ENCODE assay signal across 8 mouse cellular contexts in the genomic region with DNA sequence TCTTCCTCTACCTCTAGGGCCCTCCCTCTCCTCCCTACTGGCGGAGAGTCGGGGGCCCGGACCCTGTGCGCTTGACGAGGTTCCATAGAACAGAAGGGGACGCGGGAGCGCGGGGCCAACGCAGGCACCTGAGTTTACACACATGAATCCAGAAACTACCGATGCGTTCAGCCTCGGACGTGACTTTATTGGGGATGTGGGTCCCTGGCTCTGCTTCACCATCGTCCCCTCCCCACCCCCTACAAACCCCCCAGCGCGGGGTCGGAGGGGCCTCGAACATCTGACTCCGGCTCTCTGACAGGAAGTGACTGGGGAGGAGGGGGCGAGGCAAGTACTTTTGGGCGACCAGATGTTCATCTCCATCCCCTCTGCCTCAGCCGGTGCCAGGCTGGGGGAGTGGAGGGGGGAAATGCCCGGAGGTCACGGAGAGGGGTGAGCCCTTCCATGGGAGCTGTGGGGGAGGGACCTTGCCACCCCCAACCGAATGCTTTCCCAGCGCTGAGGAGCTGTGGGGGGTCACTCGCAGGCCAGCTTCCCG. TPM values are rescaled to one million over a fixed set of nuclear protein-coding genes. Genes with fewer than 3 reads are reported as not detected.
DNase-seq lines count a peak whose midpoint lies in the region; ATAC-seq and TF ChIP-seq lines count a peak whose summit lies in the region.

No protein-coding gene starts in this region.

- H3K79me2 ChIP-seq in heart, adult 2 months (replicated peaks; ENCODE audit: control insufficient read depth, insufficient read depth, low read length): no peaks in the 10 kb centered on the region
- H3K79me2 ChIP-seq in MEL (ENCODE audit: control insufficient read depth, insufficient read depth, low read length, poor library complexity): no peaks in the 10 kb centered on the region; the same call in 1 of the 2 replicates

- no peak for TF ChIP-seq EP300 in heart, adult 2 months (IDR thresholded peaks at IDR 0.05; ENCODE audit: insufficient read depth, low read depth, low read length)
- no peak for TF ChIP-seq EP300 in MEL (IDR thresholded peaks at IDR 0.05; ENCODE audit: low read depth in 1 of 2, low read length in 2 of 2)

- TF ChIP-seq CTCF in heart, adult 2 months (IDR thresholded peaks at IDR 0.05): no peak
- no peak for TF ChIP-seq CTCF in MEL (IDR thresholded peaks at IDR 0.05 in 2 of 3, conservative IDR thresholded peaks at IDR 0.05 in 1 of 3; ENCODE audit: control insufficient read depth in 1 of 3, insufficient read depth in 1 of 3, low read depth in 2 of 3, low read length in 3 of 3, poor library complexity in 1 of 3, severe bottlenecking in 1 of 3)

- peak overlapping the region; percentile 89 for H3K27ac ChIP-seq in heart, adult 2 months
- H3K27ac ChIP-seq in MEL (ENCODE audit: control insufficient read depth, low read depth, low read length): no peak overlapping the region
- no peak overlapping the region for H3K27ac ChIP-seq in hindbrain, embryonic 11.5 days (ENCODE audit: low read depth, low read length)
- H3K27ac ChIP-seq in midbrain, embryonic 10.5 days (replicated peaks): peak overlapping the region; percentile 91

- no peaks in the 10 kb centered on the region for H3K27me3 ChIP-seq in heart, adult 2 months (ENCODE audit: control insufficient read depth, insufficient read depth, low read length)
- H3K27me3 ChIP-seq in MEL (ENCODE audit: control insufficient read depth in 1 of 2, insufficient read depth in 2 of 2, low read length in 2 of 2): no peaks in the 10 kb centered on the region; a peak in 1 of 4 replicates
- peaks cover 15% of the 10 kb centered on the region for H3K27me3 ChIP-seq in hindbrain, embryonic 11.5 days (ENCODE audit: control insufficient read depth, insufficient read depth, low read length)
- H3K27me3 ChIP-seq in midbrain, embryonic 10.5 days (ENCODE audit: low read depth, poor library complexity, severe bottlenecking): peaks cover 71% of the 10 kb centered on the region

- intact Hi-C loops in heart, adult 2 months (cut with DNase I): no loop called here

- 5% methylated on average over 29 of the region's 29 CpGs for WGBS in heart, adult 2 months
- WGBS in hindbrain, embryonic 11.5 days: under 1% methylated on average over 28 of the region's 29 CpGs
- WGBS in midbrain, embryonic 10.5 days: under 1% methylated on average over 29 of the region's 29 CpGs

- H3K9me3 ChIP-seq in MEL (replicated peaks; ENCODE audit: insufficient read depth, low read length): no peaks in the 10 kb centered on the region
- H3K9me3 ChIP-seq in hindbrain, embryonic 11.5 days (ENCODE audit: control insufficient read depth, low read length): no peaks in the 10 kb centered on the region
- H3K9me3 ChIP-seq in midbrain, embryonic 10.5 days (replicated peaks): no peaks in the 10 kb centered on the region

- no peak for TF ChIP-seq POLR2A in heart, adult 2 months (IDR thresholded peaks at IDR 0.05; ENCODE audit: insufficient read depth, low read depth, low read length)
- TF ChIP-seq POLR2A in MEL (IDR thresholded peaks at IDR 0.05; ENCODE audit: control insufficient read depth in 1 of 2, insufficient read depth in 1 of 2, low read depth in 1 of 2, low read length in 2 of 2, poor library complexity in 1 of 2): no peak

- no peaks in the 10 kb centered on the region for H3K36me3 ChIP-seq in heart, adult 2 months (ENCODE audit: control insufficient read depth, insufficient read depth, low read length)
- no peaks in the 10 kb centered on the region for H3K36me3 ChIP-seq in MEL (ENCODE audit: control insufficient read depth in 1 of 2, insufficient read depth in 2 of 2, low read length in 2 of 2)
- no peaks in the 10 kb centered on the region for H3K36me3 ChIP-seq in hindbrain, embryonic 11.5 days (ENCODE audit: control insufficient read depth, insufficient read depth, low read length)
- H3K36me3 ChIP-seq in midbrain, embryonic 10.5 days: no peaks in the 10 kb centered on the region

- peak; percentile 10 for ATAC-seq in hindbrain, embryonic 11.5 days (ENCODE audit: low FRiP score)

- peak overlapping the region; percentile 75 for H3K9ac ChIP-seq in heart, adult 2 months (ENCODE audit: low read depth, low read length)
- peak overlapping the region; percentile 69 for H3K9ac ChIP-seq in MEL (ENCODE audit: control insufficient read depth, low read depth, low read length, poor library complexity, severe bottlenecking)
- H3K9ac ChIP-seq in hindbrain, embryonic 11.5 days (ENCODE audit: low read depth, low read length): peak overlapping the region; percentile 64

- no peak for TF ChIP-seq RAD21 in MEL (IDR thresholded peaks at IDR 0.05; ENCODE audit: low read depth, low read length)

- peak overlapping the region; percentile 58 for H3K4me3 ChIP-seq in heart, adult 2 months
- peak overlapping the region; percentile 72 to 100 for H3K4me3 ChIP-seq in MEL (ENCODE audit: control insufficient read depth in 1 of 2, insufficient read depth in 1 of 2, low read depth in 2 of 2, low read length in 2 of 2)
- H3K4me3 ChIP-seq in hindbrain, embryonic 11.5 days (ENCODE audit: low read depth, low read length): peak overlapping the region; percentile 76
- peak overlapping the region; percentile 85 for H3K4me3 ChIP-seq in midbrain, embryonic 10.5 days

- DNase-seq in heart, adult 2 months: no peak
- DNase-seq in heart, adult 8-10 months (ENCODE audit: low spot score): no peak
- DNase-seq in MEL (ENCODE audit: low read depth, low spot score): no peak
- DNase-seq in hindbrain, embryonic 11.5 days (ENCODE audit: low spot score): no peak
- no peak for DNase-seq in midbrain, embryonic 10.5 days (ENCODE audit: low spot score)
- DNase-seq in yolk sac, embryonic 10.5 days (ENCODE audit: low spot score): peak; percentile 64
- DNase-seq in frontal cortex, postnatal 10 days (ENCODE audit: low spot score in 2 of 2): no peak
- DNase-seq in embryo, embryonic 9.5 days (ENCODE audit: extremely low spot score): no peak

- H3K4me2 ChIP-seq in hindbrain, embryonic 11.5 days (replicated peaks; ENCODE audit: low read depth, low read length): peak overlapping the region; percentile 95

- peaks cover 2% of the 10 kb centered on the region for H3K4me1 ChIP-seq in heart, adult 2 months (ENCODE audit: control insufficient read depth, insufficient read depth, low read length)
- H3K4me1 ChIP-seq in MEL (ENCODE audit: control insufficient read depth in 1 of 2, insufficient read depth in 2 of 2, low read length in 2 of 2): no peaks in the 10 kb centered on the region; a peak in 2 of 4 replicates
- peaks cover 11% of the 10 kb centered on the region for H3K4me1 ChIP-seq in hindbrain, embryonic 11.5 days (replicated peaks; ENCODE audit: control insufficient read depth, insufficient read depth, low read length)
- peaks cover 52% of the 10 kb centered on the region for H3K4me1 ChIP-seq in midbrain, embryonic 10.5 days

TF ChIP-seq in MEL, 35 proteins besides CTCF, POLR2A, EP300 and RAD21 (continues in another document):
- TF ChIP-seq MAX (IDR thresholded peaks at IDR 0.05; ENCODE audit: low read length) (no peak), ETS1 (IDR thresholded peaks at IDR 0.05; ENCODE audit: low read depth, low read length) (no peak), CHD1 (IDR thresholded peaks at IDR 0.05; ENCODE audit: low read depth, low read length) (no peak), POLR2AphosphoS5 (IDR thresholded peaks at IDR 0.05; ENCODE audit: borderline replicate concordance, low read depth, low read length) (no peak), MAZ (IDR thresholded peaks at IDR 0.05; ENCODE audit: low read depth, low read length) (no peak), HCFC1 (IDR thresholded peaks at IDR 0.05; ENCODE audit: low read depth, low read length) (no peak), ELF1 (IDR thresholded peaks at IDR 0.05; ENCODE audit: low read depth, low read length) (no peak)

RNA-seq across cellular contexts. Expression of a gene that starts 0.8 kb away (rescaled TPM):
- total RNA-seq in heart, adult 2 months (2021): 10 to 100 TPM; 12.7 to 13.7 TPM
- polyA plus RNA-seq in heart, adult 2 months (2012; rRNA removed): 20.2 and 21.2 TPM in 2 replicates
- 10 to 100 TPM in 3 of 4 experiments, 1 to 10 TPM in 1; 8.4 to 15.6 (median 11.7) TPM for total RNA-seq in heart, adult 8-10 months (2022)
- total RNA-seq in MEL (2012; rRNA removed): 0.46 and 0.73 TPM in 2 replicates
- polyA plus RNA-seq in MEL (2012; ENCODE audit: insufficient read depth in 1 of 2, insufficient read length in 2 of 2, low read depth in 1 of 2, low replicate concordance in 2 of 2, missing spikeins in 1 of 2): 1 to 10 TPM in 1 of 2 experiments, not detected in 1; 4.1 TPM
- polyA plus RNA-seq in hindbrain, embryonic 11.5 days (2014; fragmentation: Nextera tagmentation; extraction: Ambion mirVana): 3.7 and 5.1 TPM in 2 replicates
- polyA plus RNA-seq in midbrain, embryonic 10.5 days (2016; fragmentation: Nextera tagmentation; extraction: Ambion mirVana): 5.0 and 5.2 TPM in 2 replicates

RNA-seq across cellular contexts. Expression of a gene that starts 13.6 kb away (rescaled TPM):
- not detected for total RNA-seq in heart, adult 2 months (2021)
- 0.38 TPM in 1 of 2 replicates, not detected in the other for polyA plus RNA-seq in heart, adult 2 months (2012; rRNA removed)
- not detected for total RNA-seq in heart, adult 8-10 months (2022)
- 0.23 and 0.49 TPM in 2 replicates for total RNA-seq in MEL (2012; rRNA removed)
- 1 to 10 TPM in 1 of 2 experiments, not detected in 1; 2.4 TPM for polyA plus RNA-seq in MEL (2012; ENCODE audit: insufficient read depth in 1 of 2, insufficient read length in 2 of 2, low read depth in 1 of 2, low replicate concordance in 2 of 2, missing spikeins in 1 of 2)
- 2.9 and 4.1 TPM in 2 replicates for polyA plus RNA-seq in hindbrain, embryonic 11.5 days (2014; fragmentation: Nextera tagmentation; extraction: Ambion mirVana)
- polyA plus RNA-seq in midbrain, embryonic 10.5 days (2016; fragmentation: Nextera tagmentation; extraction: Ambion mirVana): 2.8 and 5.0 TPM in 2 replicates

RNA-seq across cellular contexts. Expression of a gene that starts 23.2 kb away (rescaled TPM):
- total RNA-seq in heart, adult 2 months (2021): 100 to 1,000 TPM; 360 to 417 TPM
- polyA plus RNA-seq in heart, adult 2 months (2012; rRNA removed): 634 and 1,197 TPM in 2 replicates
- total RNA-seq in heart, adult 8-10 months (2022): 100 to 1,000 TPM; 377 to 423 (median 382) TPM
- total RNA-seq in MEL (2012; rRNA removed): 2,803 and 2,872 TPM in 2 replicates
- polyA plus RNA-seq in MEL (2012; ENCODE audit: insufficient read depth in 1 of 2, insufficient read length in 2 of 2, low read depth in 1 of 2, low replicate concordance in 2 of 2, missing spikeins in 1 of 2): 1,000 to 10,000 TPM in 1 of 2 experiments, not detected in 1; 2,044 TPM
- polyA plus RNA-seq in hindbrain, embryonic 11.5 days (2014; fragmentation: Nextera tagmentation; extraction: Ambion mirVana): 445 and 475 TPM in 2 replicates
- polyA plus RNA-seq in midbrain, embryonic 10.5 days (2016; fragmentation: Nextera tagmentation; extraction: Ambion mirVana): 426 and 489 TPM in 2 replicates

RNA-seq across cellular contexts. Expression of a gene that starts 38.1 kb away (rescaled TPM):
- 10 to 100 TPM; 11.2 to 12.0 TPM for total RNA-seq in heart, adult 2 months (2021)
- polyA plus RNA-seq in heart, adult 2 months (2012; rRNA removed): 7.4 and 11.8 TPM in 2 replicates
- total RNA-seq in heart, adult 8-10 months (2022): 10 to 100 TPM in 3 of 4 experiments, 1 to 10 TPM in 1; 9.2 to 15.2 (median 12.3) TPM
- total RNA-seq in MEL (2012; rRNA removed): 46.0 and 51.2 TPM in 2 replicates
- polyA plus RNA-seq in MEL (2012; ENCODE audit: insufficient read depth in 1 of 2, insufficient read length in 2 of 2, low read depth in 1 of 2, low replicate concordance in 2 of 2, missing spikeins in 1 of 2): 100 to 1,000 TPM; 105 to 382 TPM
- 18.7 and 22.5 TPM in 2 replicates for polyA plus RNA-seq in hindbrain, embryonic 11.5 days (2014; fragmentation: Nextera tagmentation; extraction: Ambion mirVana)
- polyA plus RNA-seq in midbrain, embryonic 10.5 days (2016; fragmentation: Nextera tagmentation; extraction: Ambion mirVana): 28.2 and 30.8 TPM in 2 replicates

Comparison
In these comparisons a context has a peak if more than half of its experiments do, and no peak if none do; other contexts are left out.
1. H3K27ac ChIP-seq: peak in heart, adult 2 months (single experiment) and midbrain, embryonic 10.5 days (single experiment); none in MEL (single experiment) and hindbrain, embryonic 11.5 days (single experiment).
2. Peak in every context shown above with its lines, with median percentiles within 50 percentile points of each other: H3K4me3 ChIP-seq and H3K9ac ChIP-seq.